In genomic region chr10:60084065-60084464, GRCm38 (mm10) we compare ENCODE assay signal across 13 mouse cellular contexts. TPM values are rescaled to one million over a fixed set of nuclear protein-coding genes. Genes with fewer than 3 reads are reported as not detected.
DNase-seq lines count a peak whose midpoint lies in the region; ATAC-seq lines count a peak whose summit lies in the region.
"Had no signal": no experiment of that assay in that cellular context is flagged by ENCODE, and none has a peak within 500 bp of the region (broad histone marks: within the 10 kb centered on the region; RNA-seq: fewer than 3 reads in every experiment).

No protein-coding gene starts in this region.

- no peak for ATAC-seq in frontal cortex, adult (ENCODE audit: low TSS enrichment)
- ATAC-seq: intestine, embryonic 16.5 days had no signal

- DNase-seq in heart, adult 11 months, result peak; percentile 90
- no peak for DNase-seq in heart, adult 8-10 months (ENCODE audit: low spot score)
- DNase-seq in left cerebral cortex, postnatal 4 days, result peak; percentile 55
- no peak for DNase-seq in left cerebral cortex, adult 9 months (ENCODE audit: low spot score in 2 of 2)
- peak; percentile 66 for DNase-seq in cerebellum, adult 11-12 months
- peak; percentile 53 to 55 for DNase-seq in cerebellum, postnatal 14 days
- DNase-seq in urinary bladder, postnatal 10 days (ENCODE audit: low spot score), result no peak
- DNase-seq: adrenal gland, postnatal 25 days; gastrocnemius, postnatal 10 days; retina, postnatal 1 day had no signal

- intact Hi-C loops in left cerebral cortex, postnatal 4 days (cut with DNase I), result no loop called here

RNA-seq across cellular contexts. Expression of gene Spock2, which starts 22.0 kb away (rescaled TPM):
- total RNA-seq in heart, adult 8-10 months (2022), result 10 to 100 TPM; 12.2 to 24.8 (median 14.4) TPM
- total RNA-seq in left cerebral cortex, postnatal 4 days (2021), result 100 to 1,000 TPM; 312 to 345 TPM
- total RNA-seq: G1E had no signal

Comparison
In these comparisons a context has a peak if more than half of its experiments do, and no peak if none do; other contexts are left out.
1. DNase-seq: peak in heart, adult 11 months (single experiment), left cerebral cortex, postnatal 4 days (single experiment), cerebellum, adult 11-12 months (single experiment) and cerebellum, postnatal 14 days (2 of 2); none in heart, adult 8-10 months (single experiment), left cerebral cortex, adult 9 months (0 of 2) and urinary bladder, postnatal 10 days (single experiment).
2. RNA of gene Spock2, which starts 22.0 kb away (total RNA-seq): 312 to 345 TPM in left cerebral cortex, postnatal 4 days; 12.2 to 24.8 TPM in heart, adult 8-10 months; every median in the first group is over 10 times any median in the second.